Mouse (Mus musculus) layer of hippocampus, adult 9-11 months (tissue): ENCODE data around the gene Kif23.

ENCODE experiments used
- DNase-seq: peaks from one replicate; pipeline ENCODE4 v3.0.0; 2022

Kif23 gene

GRCm38 (mm10) chr9:61946623-61947401, at the start of gene Kif23:
Gene Kif23 (minus strand): TSS chr9:61946774.
- peak; percentile 90 for DNase-seq

GRCm38 (mm10) chr9:61991158-61991557, 44.6 kb upstream of the Kif23 start:
- no peak for DNase-seq

- DNase-seq, result no peak
Observed at GRCm38 (mm10) chr9:61990738-61991137, 44.2 kb upstream of the Kif23 start.

GRCm38 (mm10) chr9:61986055-61986454, 39.5 kb upstream of the Kif23 start:
- no peak for DNase-seq

GRCm38 (mm10) chr9:61985183-61985863, 38.7 kb upstream of the Kif23 start:
- DNase-seq, result peak; percentile 39

- no peak for DNase-seq
Observed at GRCm38 (mm10) chr9:61982940-61983620, 36.5 kb upstream of the Kif23 start.

GRCm38 (mm10) chr9:61981876-61982275, 35.3 kb upstream of the Kif23 start:
- DNase-seq, result no peak

- no peak for DNase-seq
Observed at GRCm38 (mm10) chr9:61979983-61980382, 33.4 kb upstream of the Kif23 start.

GRCm38 (mm10) chr9:61977258-61977945, 30.8 kb upstream of the Kif23 start:
- DNase-seq, result no peak

GRCm38 (mm10) chr9:61972031-61972430, 25.5 kb upstream of the Kif23 start:
- no peak for DNase-seq

GRCm38 (mm10) chr9:61971045-61971444, 24.5 kb upstream of the Kif23 start:
- DNase-seq, result no peak

- DNase-seq, result no peak
Observed at GRCm38 (mm10) chr9:61967357-61967756, 20.8 kb upstream of the Kif23 start.

GRCm38 (mm10) chr9:61965987-61966386, 19.4 kb upstream of the Kif23 start:
- DNase-seq, result no peak

GRCm38 (mm10) chr9:61965411-61965930, 18.9 kb upstream of the Kif23 start:
- DNase-seq, result peak; percentile 68

- DNase-seq, result no peak
Observed at GRCm38 (mm10) chr9:61963356-61963755, 16.8 kb upstream of the Kif23 start.

GRCm38 (mm10) chr9:61961181-61961580, 14.6 kb upstream of the Kif23 start:
- no peak for DNase-seq

- no peak for DNase-seq
Observed at GRCm38 (mm10) chr9:61960753-61961152, 14.2 kb upstream of the Kif23 start.

- no peak for DNase-seq
Observed at GRCm38 (mm10) chr9:61959921-61960569, 13.5 kb upstream of the Kif23 start.

GRCm38 (mm10) chr9:61954707-61955106, 8.1 kb upstream of the Kif23 start:
- DNase-seq, result no peak

- DNase-seq, result no peak
Observed at GRCm38 (mm10) chr9:61952241-61952640, 5.7 kb upstream of the Kif23 start.

GRCm38 (mm10) chr9:61947402-61948346, 1.1 kb upstream of the Kif23 start:
- DNase-seq, result peak; percentile 53
